Mouse (Mus musculus) bone marrow macrophage, adult 2 months (primary cell): ENCODE measurements around the gene Cox7c. TPM values are rescaled to one million over a fixed set of nuclear protein-coding genes. Genes with fewer than 3 reads are reported as not detected.
A peak's percentile ranks its signal among the peaks of the same experiment; 100 is the strongest.
"Not testable (repeated sequence)": the region's sequence is repeated elsewhere in the genome, so short reads cannot be mapped to it uniquely, and the experiment has no call there.

ENCODE experiments used
- H3K27ac ChIP-seq: 2 replicates; pipeline ENCODE4 v1.5.1; 2012; ENCODE audit warnings: low read depth, low read length; ENCODE audit not compliant: insufficient read depth
- H3K4me1 ChIP-seq: 2 replicates; pipeline ENCODE4 v1.6.1; 2012; ENCODE audit warnings: low read length; ENCODE audit not compliant: control insufficient read depth, insufficient read depth
- H3K4me3 ChIP-seq: 2 replicates; pipeline ENCODE4 v1.5.1; 2012; ENCODE audit warnings: mild to moderate bottlenecking, low read length, moderate library complexity; ENCODE audit not compliant: insufficient read depth
- CTCF ChIP-seq: IDR thresholded peaks from 2 replicates; pipeline ENCODE4 v1.5.1; 2012; ENCODE audit warnings: low read depth, mild to moderate bottlenecking, low read length, moderate library complexity
- POLR2A ChIP-seq: IDR thresholded peaks from 2 replicates; pipeline ENCODE4 v1.6.1; 2012; ENCODE audit warnings: mild to moderate bottlenecking, low read depth, low read length, borderline replicate concordance
- polyA plus RNA-seq: library from polyadenylated mRNA; stranded (reverse); fragments of >200 nt; gene quantifications from 2 replicates; pipeline ENCODE4 v1.2.4, GENCODE M21; 2012; ENCODE audit not compliant: missing spikeins, insufficient read depth, insufficient read length

The Cox7c gene
- 291 and 308 TPM in 2 replicates for polyA plus RNA-seq

DNA sequence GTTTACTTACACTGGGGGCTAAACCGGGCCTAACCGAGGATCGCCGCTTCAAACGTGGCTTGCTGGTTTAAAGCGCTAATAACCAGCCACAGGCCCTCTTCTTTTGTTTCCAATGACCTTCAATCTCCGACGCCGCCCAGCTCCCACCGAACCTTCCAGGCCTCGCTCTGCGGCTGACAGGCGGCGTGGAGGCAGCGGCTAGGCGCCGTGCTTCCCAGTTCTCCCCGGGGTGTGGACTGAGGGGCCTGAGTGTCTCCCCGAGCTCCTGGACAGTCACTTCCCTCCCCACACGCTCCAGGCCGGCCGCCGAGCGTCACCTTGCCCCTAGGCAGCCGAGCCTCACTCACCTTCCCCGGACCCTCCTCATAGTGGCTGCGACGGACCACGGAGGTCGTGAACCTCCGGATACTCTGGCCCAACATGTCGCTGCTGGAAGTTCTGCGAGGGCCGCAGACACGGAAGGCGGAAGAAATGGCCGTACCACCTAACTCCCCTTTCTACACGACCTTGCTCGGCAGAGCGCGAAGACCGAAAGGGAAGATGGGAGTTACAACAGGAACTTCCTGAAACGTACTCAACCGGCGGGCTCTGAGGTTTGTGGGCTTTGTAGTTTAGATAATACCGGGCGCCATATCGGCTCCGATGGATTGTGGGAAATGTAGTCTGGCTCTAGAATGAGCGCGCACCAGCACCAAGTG is at the start of gene Cox7c:
Cox7c (minus strand) TSS at position 651 of the 698 bp plus-strand sequence.
- no peaks in the 10 kb centered on the region for H3K4me1 ChIP-seq
- H3K27ac ChIP-seq, result peak within 1 kb of the TSS; percentile 78
- no peak for TF ChIP-seq POLR2A
- no peak for TF ChIP-seq CTCF
- H3K4me3 ChIP-seq, result peak within 1 kb of the TSS; percentile 74

DNA sequence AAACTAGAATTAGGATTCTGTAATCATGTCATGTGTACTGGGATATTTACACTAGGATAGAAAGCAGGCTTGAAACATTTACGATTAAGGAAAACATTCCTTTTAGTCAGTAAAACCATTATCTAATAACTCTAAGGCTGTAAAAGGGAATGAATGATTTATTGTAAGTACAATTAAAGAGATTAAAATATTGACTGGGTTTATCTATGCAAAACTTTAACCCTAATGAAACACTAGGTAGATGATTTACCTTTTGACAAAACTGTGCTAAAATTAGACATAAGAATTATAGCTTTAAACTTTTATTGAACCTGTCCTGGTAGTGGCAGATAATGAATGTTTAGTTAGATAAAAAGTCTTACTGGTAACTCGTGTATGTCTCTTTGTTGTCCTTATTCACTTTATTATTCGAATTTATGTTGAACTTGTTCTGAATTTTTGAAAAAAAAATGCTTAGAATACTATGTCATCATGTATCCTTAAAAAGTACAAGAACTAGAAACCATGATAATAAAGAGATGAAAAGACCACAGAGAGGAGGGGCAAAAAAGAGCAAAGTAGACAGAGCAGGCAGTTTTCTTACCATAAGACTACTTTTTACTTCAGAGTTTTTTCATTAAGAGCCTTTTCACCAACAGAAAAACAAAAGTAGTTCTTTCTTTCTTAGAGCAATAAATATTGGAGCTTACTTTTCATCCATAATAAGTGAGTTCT is 21.5 kb upstream of the Cox7c start:
- TF ChIP-seq POLR2A (no peak), CTCF (no peak)
- Histone ChIP-seq H3K27ac (no peak overlapping the region), H3K4me1 (no peaks in the 10 kb centered on the region), H3K4me3 (no peak overlapping the region)

- TF ChIP-seq POLR2A (no peak), CTCF (no peak)
- Histone ChIP-seq H3K4me3 (no peak overlapping the region), H3K4me1 (no peaks in the 10 kb centered on the region), H3K27ac (no peak overlapping the region)
These were observed 20.8 kb upstream of the Cox7c start for GRCm38 (mm10) chr13:86067508-86067907.

GRCm38 (mm10) chr13:86054091-86054490 is 7.4 kb upstream of the Cox7c start:
- not testable (repeated sequence) for H3K27ac ChIP-seq, H3K4me1 ChIP-seq, H3K4me3 ChIP-seq

DNA sequence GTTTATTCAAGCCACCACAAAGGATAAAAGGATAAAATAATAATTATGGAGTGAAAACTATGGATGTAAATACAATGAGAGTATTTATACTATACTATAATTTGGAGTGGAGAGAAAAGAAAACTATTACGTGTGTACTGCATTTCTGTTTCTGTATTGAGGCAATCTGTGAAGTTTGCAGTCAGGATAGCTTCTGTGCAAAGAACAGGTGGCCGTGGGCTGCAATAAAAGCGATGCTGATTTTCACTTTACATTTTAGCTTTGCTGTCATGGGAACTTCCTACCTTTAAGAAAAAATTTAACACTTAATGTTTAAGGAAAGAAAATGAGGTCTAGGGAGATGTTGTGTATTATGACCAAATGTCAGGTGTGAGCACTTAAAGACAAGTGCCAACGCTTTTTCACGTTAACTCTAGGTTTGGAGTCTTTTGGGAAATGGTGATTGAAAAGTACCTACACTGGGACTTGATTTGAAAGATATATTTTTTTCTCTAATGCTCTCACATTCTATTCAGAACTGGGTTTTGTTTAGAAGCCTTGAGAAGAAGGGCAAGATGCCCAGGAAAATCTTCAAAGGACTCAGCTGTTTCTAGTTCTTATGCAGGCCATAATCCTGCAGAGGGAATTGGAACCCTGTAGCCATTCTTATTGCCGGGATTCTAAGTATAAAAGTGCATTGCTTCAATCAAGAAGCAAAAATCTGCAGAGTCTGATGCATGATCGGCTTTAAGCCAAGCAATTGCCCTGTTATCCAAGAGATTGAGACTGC is 41.6 kb downstream of the Cox7c start:
- Histone ChIP-seq H3K27ac (no peak overlapping the region), H3K4me3 (no peak overlapping the region), H3K4me1 (no peaks in the 10 kb centered on the region)
- TF ChIP-seq CTCF, result no peak
- TF ChIP-seq POLR2A, result no peak
